Mouse (Mus musculus) right cerebral cortex, postnatal 36 days (tissue): ENCODE measurements around the gene Fam219a.

Experiments
- DNase-seq, 2 experiments: peaks; one replicate each; pipeline ENCODE4 v3.0.0; 2022; ENCODE audit warnings: low spot score in 2 of 2, mixed read lengths in 1 of 2

Fam219a gene

GRCm38 (mm10) chr4:41553116-41553515 is 16.2 kb downstream of the Fam219a start:
- DNase-seq, result no peak

DNA sequence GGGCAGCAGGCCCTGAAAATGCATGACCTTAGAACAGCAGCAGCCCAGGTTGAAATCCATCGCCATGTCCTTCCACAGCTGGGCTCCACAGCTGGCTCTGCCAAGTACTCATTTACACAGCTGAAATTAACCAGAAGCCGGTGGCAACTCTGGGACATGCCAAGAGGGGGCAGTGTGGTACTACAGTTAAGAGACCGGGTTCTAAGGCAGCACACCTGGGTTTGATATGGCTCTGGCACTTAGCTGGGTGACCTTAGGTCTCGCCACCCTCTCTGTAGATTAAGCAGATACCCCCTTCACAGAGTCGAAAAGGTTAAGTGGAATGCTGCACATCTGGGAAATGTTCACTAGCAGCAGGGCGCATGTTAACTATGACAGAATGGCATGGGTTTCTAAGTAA is 16.8 kb downstream of the Fam219a start:
- peak; percentile 47 to 65 for DNase-seq

GRCm38 (mm10) chr4:41547086-41547485 is 22.3 kb downstream of the Fam219a start:
- DNase-seq, result no peak

- DNase-seq, result no peak
Measured at GRCm38 (mm10) chr4:41545985-41546384, 23.4 kb downstream of the Fam219a start.

DNA sequence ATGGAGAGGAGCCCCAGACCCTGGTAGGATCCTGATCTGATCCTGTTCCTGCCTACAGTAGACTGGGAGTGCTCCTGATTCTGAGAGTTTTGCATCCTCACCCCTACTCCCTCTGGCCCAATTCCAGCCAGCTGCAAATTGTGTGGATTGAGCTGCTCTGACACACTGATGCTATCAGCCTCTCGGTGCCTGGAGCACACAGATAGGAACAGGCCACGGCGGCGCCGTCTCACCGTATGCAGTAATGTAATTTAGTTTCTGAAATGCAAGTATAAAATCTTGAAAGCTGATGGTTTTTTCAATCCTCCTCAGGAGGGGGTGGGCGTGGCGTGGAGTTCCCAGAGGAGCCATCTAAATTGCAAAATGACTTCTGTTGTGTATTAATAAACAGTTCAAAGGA is 27.2 kb downstream of the Fam219a start:
- no peak for DNase-seq

DNA sequence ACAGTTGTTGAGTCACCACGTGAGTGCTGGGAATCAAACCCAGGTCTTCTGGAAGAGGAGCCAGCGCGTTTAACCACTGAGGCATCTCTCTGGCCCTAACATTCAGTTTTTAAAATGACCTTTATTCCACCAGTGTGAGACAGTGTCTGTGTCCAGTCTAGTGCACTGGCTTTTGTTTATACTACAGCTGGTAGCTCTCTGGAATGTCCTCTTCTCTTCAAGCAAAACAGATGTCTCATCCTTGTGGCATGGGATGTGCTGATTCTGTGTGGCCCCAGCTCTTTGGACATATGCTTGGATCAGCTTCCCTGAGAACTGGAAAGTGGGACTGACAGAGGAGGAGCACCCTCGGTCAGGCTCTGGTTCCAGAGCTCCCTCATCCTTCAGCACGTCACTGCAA is 34.5 kb downstream of the Fam219a start:
- no peak for DNase-seq

- DNase-seq, result no peak
Measured at GRCm38 (mm10) chr4:41532420-41532819, 36.9 kb downstream of the Fam219a start.

DNA sequence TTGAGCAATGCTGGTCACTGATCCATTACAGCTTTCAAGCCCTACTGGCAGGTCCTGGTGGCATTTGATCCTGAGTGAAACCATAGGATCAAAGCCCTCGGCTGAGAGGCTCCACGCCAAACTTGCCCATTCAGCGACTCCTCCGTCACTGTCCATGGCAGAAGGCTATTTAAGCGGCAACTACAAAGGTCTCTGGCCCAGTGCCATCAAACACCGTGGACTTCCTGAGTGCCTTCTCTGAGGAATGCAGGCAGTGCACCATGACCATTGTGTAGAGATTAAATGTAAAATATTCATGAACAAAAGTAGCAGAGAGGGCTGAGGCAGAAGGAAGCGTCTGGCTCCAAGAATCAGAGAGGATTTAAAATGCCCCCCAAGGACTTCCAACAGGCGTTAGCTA is 41.3 kb downstream of the Fam219a start:
- DNase-seq, result no peak

GRCm38 (mm10) chr4:41527076-41527475 is 42.3 kb downstream of the Fam219a start:
- DNase-seq, result no peak

GRCm38 (mm10) chr4:41526553-41526952 is 42.8 kb downstream of the Fam219a start:
- no peak for DNase-seq

- DNase-seq, result no peak
Measured at GRCm38 (mm10) chr4:41524829-41525228, 44.5 kb downstream of the Fam219a start.

DNA sequence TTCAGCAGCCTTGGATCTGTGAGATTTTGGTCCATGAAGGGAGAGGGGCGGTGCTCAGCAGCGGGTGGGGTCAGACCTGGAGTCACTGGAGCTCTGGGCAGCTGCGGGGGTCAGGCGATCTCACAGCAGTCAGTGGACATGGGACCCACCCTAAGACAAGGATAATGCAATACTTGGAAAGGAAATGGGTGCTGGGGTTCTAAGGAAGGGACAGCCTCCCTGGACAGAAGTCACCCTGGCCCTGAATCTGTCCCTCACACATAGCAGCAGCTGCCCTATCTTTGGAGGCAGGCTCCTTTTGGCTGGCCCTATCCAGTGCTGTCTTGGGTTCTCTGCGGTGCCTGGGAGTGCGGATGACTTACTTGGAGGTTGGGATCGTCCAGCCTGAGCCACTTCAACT is 45.5 kb downstream of the Fam219a start:
- no peak for DNase-seq

GRCm38 (mm10) chr4:41522788-41523187 is 46.5 kb downstream of the Fam219a start:
- no peak for DNase-seq

GRCm38 (mm10) chr4:41522136-41522535 is 47.2 kb downstream of the Fam219a start:
- DNase-seq, result no peak

GRCm38 (mm10) chr4:41520641-41521040 is 48.7 kb downstream of the Fam219a start:
- no peak for DNase-seq

DNA sequence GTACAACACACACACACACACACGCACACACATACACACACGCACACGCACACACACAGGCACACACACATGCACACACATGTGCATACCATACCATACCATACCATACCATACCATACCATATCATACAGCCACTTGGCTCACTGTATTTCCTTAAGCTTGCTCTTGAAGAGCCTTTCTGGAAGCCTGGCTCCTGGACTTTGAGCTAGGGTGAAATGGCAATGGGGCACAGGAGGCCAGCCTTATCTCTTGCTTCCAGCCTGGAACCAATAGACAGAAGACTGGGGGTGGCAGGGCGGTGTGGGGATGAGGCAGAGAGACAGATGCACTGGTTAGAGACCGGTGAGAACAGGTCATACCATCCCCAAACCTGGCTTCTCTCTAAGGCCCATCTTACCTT is 50.1 kb downstream of the Fam219a start:
- DNase-seq, result no peak

DNA sequence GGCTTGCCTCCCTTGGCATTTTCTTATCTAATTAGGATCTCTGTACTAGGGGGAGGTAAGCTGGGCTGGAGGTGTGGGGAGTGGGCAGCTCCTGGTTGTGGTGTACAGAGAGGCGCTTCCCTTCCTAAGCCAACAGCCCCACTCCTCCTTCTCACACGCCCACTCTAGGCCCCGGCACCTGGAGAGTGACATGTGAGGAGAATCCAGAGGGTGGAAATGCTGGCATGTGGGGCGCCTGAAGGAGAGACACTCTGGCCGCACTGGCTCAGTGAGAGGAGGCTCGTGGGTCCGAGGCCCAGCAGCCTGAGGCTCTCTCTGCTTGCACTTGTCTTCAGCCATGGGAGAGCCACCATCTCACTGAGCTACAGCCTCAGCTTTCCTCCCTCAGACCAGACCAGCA is 51.0 kb downstream of the Fam219a start:
- DNase-seq, result no peak

DNA sequence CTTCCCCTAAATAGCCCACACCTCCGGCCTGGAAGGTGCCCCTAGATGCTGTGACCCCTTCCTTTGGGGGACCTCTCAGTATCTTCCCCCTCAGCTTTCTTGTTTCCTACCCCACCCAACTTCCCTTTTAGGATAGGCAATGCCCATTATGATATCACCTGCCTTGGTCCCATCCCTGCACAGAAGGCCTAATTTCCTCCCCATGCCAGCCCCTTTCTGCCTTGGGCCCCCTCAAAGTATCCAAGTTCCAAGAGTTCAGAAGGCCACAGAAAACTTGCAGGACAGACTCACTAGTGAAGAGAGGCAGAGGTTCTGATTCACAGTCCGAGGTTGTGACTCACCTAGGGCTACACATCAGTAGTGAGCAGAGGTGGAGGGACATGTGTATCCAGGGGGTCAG is 52.1 kb downstream of the Fam219a start, which contains the start of gene 1110017D15Rik:
TSS of gene 1110017D15Rik (minus strand) at position 101 of the 400 bp plus-strand sequence.
- no peak for DNase-seq

DNA sequence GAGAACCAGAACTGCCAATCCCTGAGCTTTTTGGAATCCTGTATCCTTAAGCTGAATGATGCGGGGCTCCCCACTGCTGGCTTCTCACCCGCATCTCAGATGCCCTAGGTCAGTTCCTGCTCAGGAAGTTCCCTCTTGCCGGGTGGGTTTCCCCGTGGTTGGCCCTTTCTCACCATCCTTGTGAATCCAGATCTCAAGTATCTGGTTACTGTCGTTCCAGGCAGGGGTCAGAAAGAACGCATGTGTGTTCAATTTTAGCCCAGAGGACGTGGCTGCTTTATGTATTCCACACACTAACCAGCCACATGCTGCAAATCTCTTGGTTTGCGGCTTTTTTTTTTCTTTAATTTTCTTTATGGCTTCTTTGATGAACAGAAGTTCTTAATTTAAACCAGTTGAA is 55.6 kb downstream of the Fam219a start:
- no peak for DNase-seq

- no peak for DNase-seq
Measured at GRCm38 (mm10) chr4:41513309-41513708, 56.0 kb downstream of the Fam219a start.

GRCm38 (mm10) chr4:41507998-41508397 is 61.3 kb downstream of the Fam219a start:
- DNase-seq, result no peak

GRCm38 (mm10) chr4:41507326-41507924 is 61.9 kb downstream of the Fam219a start:
- DNase-seq, result no peak

GRCm38 (mm10) chr4:41506906-41507305 is 62.4 kb downstream of the Fam219a start:
- DNase-seq, result peak; percentile 75 to 76

- no peak for DNase-seq
Measured at GRCm38 (mm10) chr4:41506156-41506555, 63.2 kb downstream of the Fam219a start.
